Mouse (Mus musculus) forebrain, embryonic 12.5 days (tissue): Measurements from ENCODE around the gene Dpp8. TPM values are rescaled to one million over a fixed set of nuclear protein-coding genes. Genes with fewer than 3 reads are reported as not detected.
"Not testable (repeated sequence)": the region's sequence is repeated elsewhere in the genome, so short reads cannot be mapped to it uniquely, and the experiment has no call there.

Experiments used
- ATAC-seq: fragments of 200-750 bp; cut with Nextera tagmentation; 2 replicates; pipeline ENCODE4 v1.8.0; 2017; ENCODE audit warnings: moderate TSS enrichment; ENCODE audit not compliant: low FRiP score
- H3K27ac ChIP-seq: fragments of 300-500 bp; sonication (generic); 2 replicates; pipeline ENCODE4 v1.5.1; 2016; ENCODE audit warnings: mild to moderate bottlenecking
- H3K27me3 ChIP-seq: fragments of 300-500 bp; sonication (generic); 2 replicates; pipeline ENCODE4 v1.6.1; 2016; ENCODE audit warnings: mild to moderate bottlenecking
- H3K36me3 ChIP-seq: fragments of 300-500 bp; sonication (generic); replicated peaks from 2 replicates; pipeline ENCODE4 v1.6.1; 2016; ENCODE audit warnings: mild to moderate bottlenecking
- H3K4me1 ChIP-seq: fragments of 300-500 bp; sonication (generic); 2 replicates; pipeline ENCODE4 v1.6.1; 2016
- H3K4me2 ChIP-seq: fragments of 300-500 bp; sonication (generic); 2 replicates; pipeline ENCODE4 v1.6.1; 2016; ENCODE audit warnings: mild to moderate bottlenecking, moderate library complexity
- H3K4me3 ChIP-seq: fragments of 300-500 bp; sonication (generic); replicated peaks from 2 replicates; pipeline ENCODE4 v1.5.1; 2016; ENCODE audit warnings: mild to moderate bottlenecking
- H3K9ac ChIP-seq: fragments of 300-500 bp; sonication (generic); 2 replicates; pipeline ENCODE4 v1.6.1; 2016; ENCODE audit warnings: mild to moderate bottlenecking
- H3K9me3 ChIP-seq: fragments of 300-500 bp; sonication (generic); 2 replicates; pipeline ENCODE4 v1.6.1; 2016
- WGBS: fragments of 180-500 bp; shearing (Covaris S2); methylation state at CpG from one replicate; pipeline ENCODE4 v1.1.7; 2016; 5-methylcytosine and 5-hydroxymethylcytosine counted together
- polyA plus RNA-seq: library from polyadenylated mRNA; unstranded; fragments of >200 nt; fragmentation: Nextera tagmentation; extraction: Ambion mirVana; gene quantifications from 2 replicates; pipeline ENCODE4 v1.2.1, GENCODE M21; 2016

Gene Dpp8
- 57.8 and 60.7 TPM in 2 replicates for polyA plus RNA-seq

GRCm38 (mm10) chr9:65032269-65033108 is at the start of gene Dpp8:
Dpp8 (plus strand) TSS chr9:65032414.
- ATAC-seq, result peak; percentile 93
- Histone ChIP-seq H3K36me3 (peaks cover 10% of the 10 kb centered on the region), H3K9ac (peak within 1 kb of the TSS; percentile 95), H3K4me1 (peaks cover 8% of the 10 kb centered on the region), H3K4me3 (peak within 1 kb of the TSS; percentile 72), H3K9me3 (no peaks in the 10 kb centered on the region), H3K4me2 (peak within 1 kb of the TSS; percentile 91), H3K27ac (peak within 1 kb of the TSS; percentile 77), H3K27me3 (no peaks in the 10 kb centered on the region)
- WGBS, result under 1% methylated on average over 84 of the region's 85 CpGs

- Histone ChIP-seq H3K9me3 (no peaks in the 10 kb centered on the region), H3K27ac (no peak overlapping the region), H3K4me1 (no peaks in the 10 kb centered on the region), H3K4me3 (no peak overlapping the region), H3K27me3 (no peaks in the 10 kb centered on the region), H3K36me3 (peaks cover 96% of the 10 kb centered on the region), H3K9ac (no peak overlapping the region), H3K4me2 (no peak overlapping the region)
- 90% methylated on average over 8 of the region's 8 CpGs for WGBS
- no peak for ATAC-seq
These were observed 47.0 kb upstream of the Dpp8 start for GRCm38 (mm10) chr9:64985037-64985794.

DNA sequence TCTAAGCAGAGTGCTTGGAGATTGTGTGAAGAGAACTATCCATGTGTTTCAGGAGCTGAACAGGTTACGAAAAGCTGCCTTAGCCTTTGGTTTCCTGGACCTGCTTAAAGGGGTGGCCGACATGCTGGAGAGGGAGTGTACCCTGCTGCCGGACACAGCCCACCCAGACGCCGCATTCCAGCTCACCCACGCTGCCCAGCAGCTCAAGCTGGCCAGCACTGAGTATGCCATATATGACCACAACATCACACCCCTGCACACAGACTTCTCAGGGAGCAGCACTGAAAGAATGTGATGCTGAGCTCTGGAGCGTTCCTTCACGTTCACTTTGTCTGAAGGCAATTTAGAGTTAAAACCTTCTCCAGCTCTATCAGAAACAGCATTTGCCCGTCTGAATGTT is 46.4 kb upstream of the Dpp8 start:
- 91% methylated on average over 9 of the region's 9 CpGs for WGBS
- no peak overlapping the region for H3K27ac ChIP-seq
- no peak overlapping the region for H3K9ac ChIP-seq
- no peaks in the 10 kb centered on the region for H3K4me1 ChIP-seq
- no peak overlapping the region for H3K4me3 ChIP-seq
- H3K27me3 ChIP-seq, result no peaks in the 10 kb centered on the region
- no peak for ATAC-seq
- H3K4me2 ChIP-seq, result no peak overlapping the region
- H3K9me3 ChIP-seq, result no peaks in the 10 kb centered on the region
- peaks cover 96% of the 10 kb centered on the region for H3K36me3 ChIP-seq

DNA sequence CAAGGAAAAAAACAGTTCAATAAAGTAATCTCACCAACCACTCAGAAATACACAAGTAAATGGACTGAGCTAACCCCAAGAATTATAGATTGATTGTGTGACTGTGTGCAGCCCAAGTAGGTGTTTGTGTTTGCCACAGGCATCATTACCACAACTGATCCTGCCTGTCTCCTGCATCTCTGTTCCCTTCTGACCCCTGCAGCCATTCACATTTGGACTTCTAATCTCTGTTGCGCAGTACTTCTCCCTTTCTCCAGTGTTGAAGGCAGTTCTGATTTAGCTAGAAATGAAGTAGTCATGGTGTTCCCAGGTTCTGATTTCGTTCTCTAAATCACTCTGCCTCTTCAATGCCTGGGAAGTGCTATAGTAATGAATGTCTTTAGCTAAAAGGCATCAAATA is 44.6 kb upstream of the Dpp8 start:
- Histone ChIP-seq H3K27ac (no peak overlapping the region), H3K4me1 (no peaks in the 10 kb centered on the region), H3K9me3 (no peaks in the 10 kb centered on the region), H3K4me3 (no peak overlapping the region), H3K4me2 (no peak overlapping the region), H3K9ac (no peak overlapping the region), H3K36me3 (peaks cover 94% of the 10 kb centered on the region), H3K27me3 (no peaks in the 10 kb centered on the region)
- WGBS, result 97% methylated on average over 2 of the region's 2 CpGs
- no peak for ATAC-seq

DNA sequence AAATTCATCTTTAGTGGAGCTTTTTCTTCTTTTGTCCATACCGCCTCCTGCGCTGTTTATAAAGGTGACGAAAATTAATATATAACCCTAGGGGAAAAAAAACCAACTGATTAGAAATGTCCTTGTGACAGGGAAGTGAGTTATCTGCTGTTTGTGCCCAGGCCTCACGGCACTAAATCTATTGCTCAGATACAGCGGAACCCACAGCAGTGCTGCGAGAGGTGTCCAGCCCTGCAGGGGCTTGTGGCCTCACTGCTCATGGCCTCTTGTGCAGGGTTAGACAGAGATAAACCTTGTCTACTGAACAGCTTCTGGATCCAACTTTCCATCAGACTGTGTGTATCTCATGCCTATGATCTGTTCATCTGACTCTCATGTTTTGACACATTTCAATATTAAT is 43.8 kb upstream of the Dpp8 start:
- Histone ChIP-seq H3K36me3 (peaks cover 91% of the 10 kb centered on the region), H3K27ac (no peak overlapping the region), H3K4me2 (no peak overlapping the region), H3K4me1 (no peaks in the 10 kb centered on the region), H3K4me3 (no peak overlapping the region), H3K27me3 (no peaks in the 10 kb centered on the region), H3K9me3 (no peaks in the 10 kb centered on the region), H3K9ac (no peak overlapping the region)
- WGBS, result 93% methylated on average over 6 of the region's 6 CpGs
- ATAC-seq, result no peak

DNA sequence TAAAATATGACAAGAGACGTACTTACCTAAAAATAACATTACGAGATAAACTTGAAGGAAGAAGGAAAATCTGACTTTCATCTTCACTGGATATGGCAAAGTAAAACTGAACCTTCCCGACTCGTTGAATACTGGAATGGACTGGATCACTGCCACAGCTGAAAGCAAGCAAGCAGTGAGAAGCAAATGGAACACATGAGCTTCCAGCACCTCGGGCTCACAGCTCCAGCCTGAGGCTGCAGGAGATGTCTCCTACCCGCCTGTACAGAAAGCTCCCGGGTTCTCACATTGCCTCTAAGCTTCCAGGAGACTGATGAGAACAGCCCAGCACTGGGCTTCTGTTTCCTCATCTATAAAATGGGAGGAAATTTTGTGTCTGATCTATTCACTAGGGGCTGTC is 41.9 kb upstream of the Dpp8 start:
- Histone ChIP-seq H3K36me3 (peaks cover 89% of the 10 kb centered on the region), H3K9me3 (no peaks in the 10 kb centered on the region)
- WGBS, result 90% methylated on average over 7 of the region's 7 CpGs

GRCm38 (mm10) chr9:64995464-64995863 is 36.8 kb upstream of the Dpp8 start:
- WGBS, result 91% methylated on average over 1 of the region's 1 CpGs
- not testable (repeated sequence) for H3K4me3 ChIP-seq, H3K9me3 ChIP-seq, H3K9ac ChIP-seq, H3K27ac ChIP-seq, ATAC-seq, H3K4me1 ChIP-seq, H3K27me3 ChIP-seq, H3K4me2 ChIP-seq
- peaks cover 82% of the 10 kb centered on the region for H3K36me3 ChIP-seq

More for the DNA sequence above, 41.9 kb upstream of the Dpp8 start:
- no peak overlapping the region for H3K4me2 ChIP-seq
- no peak overlapping the region for H3K4me3 ChIP-seq
- H3K27ac ChIP-seq, result no peak overlapping the region
- no peak for ATAC-seq
- H3K9ac ChIP-seq, result no peak overlapping the region
- H3K4me1 ChIP-seq, result no peaks in the 10 kb centered on the region
- H3K27me3 ChIP-seq, result no peaks in the 10 kb centered on the region

- no peak overlapping the region for H3K4me3 ChIP-seq
- no peak overlapping the region for H3K4me2 ChIP-seq
- peaks cover 75% of the 10 kb centered on the region for H3K36me3 ChIP-seq
- H3K4me1 ChIP-seq, result no peaks in the 10 kb centered on the region
- no peak overlapping the region for H3K9ac ChIP-seq
- no peaks in the 10 kb centered on the region for H3K9me3 ChIP-seq
- H3K27me3 ChIP-seq, result no peaks in the 10 kb centered on the region
- ATAC-seq, result no peak
- WGBS, result 63% methylated on average over 4 of the region's 4 CpGs
- no peak overlapping the region for H3K27ac ChIP-seq
These were observed 30.7 kb upstream of the Dpp8 start for GRCm38 (mm10) chr9:65001481-65001880.

DNA sequence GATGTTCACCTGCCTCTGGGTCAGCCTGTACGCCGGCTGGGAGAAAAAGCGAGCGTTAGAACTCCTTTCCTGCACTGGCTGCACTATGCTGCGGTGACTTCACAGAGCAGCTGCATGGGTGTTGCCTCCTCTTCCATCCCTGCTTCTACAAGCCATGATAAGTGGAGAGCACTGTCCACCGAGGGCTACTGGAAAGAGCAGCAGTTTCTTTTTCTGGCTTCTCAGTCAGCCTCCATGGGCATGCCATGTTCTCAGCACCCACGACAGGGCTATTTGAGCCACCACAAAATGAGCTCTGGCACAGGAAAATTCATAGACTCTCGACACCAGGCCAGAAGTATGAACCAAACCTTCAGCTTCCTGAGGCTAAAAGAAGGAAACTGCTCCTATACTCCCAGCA is 26.5 kb upstream of the Dpp8 start:
- Histone ChIP-seq H3K9me3 (no peaks in the 10 kb centered on the region), H3K9ac (no peak overlapping the region), H3K4me2 (no peak overlapping the region), H3K27me3 (no peaks in the 10 kb centered on the region), H3K4me3 (no peak overlapping the region), H3K36me3 (peaks cover 58% of the 10 kb centered on the region), H3K27ac (no peak overlapping the region), H3K4me1 (no peaks in the 10 kb centered on the region)
- 97% methylated on average over 8 of the region's 8 CpGs for WGBS
- no peak for ATAC-seq

GRCm38 (mm10) chr9:65010632-65011031 is 21.6 kb upstream of the Dpp8 start:
- ATAC-seq, result no peak
- H3K4me1 ChIP-seq, result peaks cover 4% of the 10 kb centered on the region
- no peak overlapping the region for H3K27ac ChIP-seq
- peaks cover 26% of the 10 kb centered on the region for H3K36me3 ChIP-seq
- 88% methylated on average over 8 of the region's 8 CpGs for WGBS
- H3K27me3 ChIP-seq, result no peaks in the 10 kb centered on the region
- H3K4me3 ChIP-seq, result no peak overlapping the region
- no peaks in the 10 kb centered on the region for H3K9me3 ChIP-seq
- no peak overlapping the region for H3K9ac ChIP-seq
- no peak overlapping the region for H3K4me2 ChIP-seq

DNA sequence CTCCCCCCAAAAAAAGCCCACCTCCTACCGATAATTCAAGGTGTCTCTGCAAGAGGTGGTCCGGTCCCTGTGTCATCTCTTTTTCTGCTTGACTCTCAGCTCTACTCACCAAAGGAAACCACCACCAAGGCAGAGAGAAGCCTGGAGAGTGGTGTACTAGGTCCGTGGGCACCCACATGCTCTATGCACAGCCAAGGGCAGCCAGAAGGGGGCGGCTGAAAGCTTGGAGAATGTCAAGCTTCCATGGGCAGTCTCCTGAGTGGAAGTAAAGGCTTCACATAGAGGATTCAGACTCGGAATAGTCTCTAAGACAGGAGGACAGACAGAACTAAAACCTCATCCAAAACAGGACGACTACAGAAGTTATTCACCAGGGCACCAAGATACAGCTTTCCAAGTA is 20.9 kb upstream of the Dpp8 start:
- Histone ChIP-seq H3K4me3 (no peak overlapping the region), H3K4me1 (peaks cover 11% of the 10 kb centered on the region), H3K4me2 (no peak overlapping the region), H3K27me3 (no peaks in the 10 kb centered on the region), H3K9ac (no peak overlapping the region), H3K36me3 (peaks cover 20% of the 10 kb centered on the region), H3K9me3 (no peaks in the 10 kb centered on the region), H3K27ac (no peak overlapping the region)
- WGBS, result 59% methylated on average over 6 of the region's 6 CpGs
- no peak for ATAC-seq

DNA sequence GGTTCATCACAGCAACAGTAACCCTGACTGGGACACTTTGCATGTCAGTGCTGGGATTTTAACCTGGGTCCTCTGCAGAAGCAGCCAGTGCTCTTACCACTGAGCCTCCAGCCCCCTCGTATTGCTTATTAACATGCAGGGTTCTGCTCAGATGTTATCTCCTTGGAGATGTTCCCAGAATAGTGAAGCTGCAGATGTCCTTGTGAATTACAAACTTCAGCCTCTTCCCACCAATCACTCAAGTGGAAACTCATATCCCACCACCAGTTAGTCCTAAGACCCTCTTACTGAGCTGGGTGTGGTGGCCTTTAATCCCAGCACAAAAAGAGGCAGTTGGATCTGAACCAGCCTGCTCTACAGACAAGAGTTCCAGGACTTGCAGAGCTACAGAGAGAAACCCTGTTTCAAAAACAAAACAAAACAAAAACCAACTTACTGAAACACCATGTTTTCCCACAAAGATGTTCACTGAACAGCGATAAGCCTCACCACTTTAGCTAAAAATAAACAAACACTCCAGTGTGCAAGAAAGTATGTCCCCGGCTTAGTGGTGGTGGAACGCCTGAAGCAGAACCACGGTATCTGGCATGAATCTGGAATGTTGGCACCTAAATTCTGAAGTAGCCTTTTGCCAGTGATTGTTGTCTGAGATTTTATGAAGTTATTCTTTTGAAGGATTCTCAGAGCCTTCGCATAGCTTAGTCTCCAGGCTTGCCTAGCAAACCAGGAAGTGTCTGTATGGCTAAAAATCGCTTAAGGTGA is 16.6 kb upstream of the Dpp8 start:
- 89% methylated on average over 7 of the region's 7 CpGs for WGBS

More for the DNA sequence above, 16.6 kb upstream of the Dpp8 start:
- no peak overlapping the region for H3K4me3 ChIP-seq
- no peak overlapping the region for H3K9ac ChIP-seq
- H3K4me1 ChIP-seq, result peaks cover 52% of the 10 kb centered on the region
- no peaks in the 10 kb centered on the region for H3K9me3 ChIP-seq
- no peaks in the 10 kb centered on the region for H3K36me3 ChIP-seq
- no peak overlapping the region for H3K4me2 ChIP-seq
- no peaks in the 10 kb centered on the region for H3K27me3 ChIP-seq
- no peak for ATAC-seq
- H3K27ac ChIP-seq, result no peak overlapping the region
